Mouse (Mus musculus) lung, embryonic 15.5 days (tissue): ENCODE measurements around the gene Cpb2. TPM values are rescaled to one million over a fixed set of nuclear protein-coding genes. Genes with fewer than 3 reads are reported as not detected.

ENCODE experiments used
- ATAC-seq: fragments of 200-750 bp; cut with Nextera tagmentation; 2 replicates; pipeline ENCODE4 v1.8.0; 2017; ENCODE audit warnings: moderate number of reproducible peaks, borderline replicate concordance; ENCODE audit not compliant: low FRiP score, low TSS enrichment; ENCODE audit errors: extremely low read depth
- H3K27ac ChIP-seq: fragments of 300-500 bp; sonication (generic); 2 replicates; pipeline ENCODE4 v1.5.1; 2015; ENCODE audit warnings: moderate library complexity, mild to moderate bottlenecking, inconsistent platforms
- H3K27me3 ChIP-seq: fragments of 300-500 bp; sonication (generic); 2 replicates; pipeline ENCODE4 v1.6.1; 2015; ENCODE audit warnings: inconsistent platforms
- H3K36me3 ChIP-seq: fragments of 300-500 bp; sonication (generic); 2 replicates; pipeline ENCODE4 v1.6.1; 2015; ENCODE audit warnings: inconsistent platforms
- H3K4me1 ChIP-seq: fragments of 300-500 bp; sonication (generic); 2 replicates; pipeline ENCODE4 v1.6.1; 2015; ENCODE audit warnings: inconsistent platforms
- H3K4me2 ChIP-seq: fragments of 300-500 bp; sonication (generic); 2 replicates; pipeline ENCODE4 v1.6.1; 2015; ENCODE audit warnings: inconsistent platforms, mild to moderate bottlenecking, moderate library complexity
- H3K4me3 ChIP-seq: fragments of 300-500 bp; sonication (generic); 2 replicates; pipeline ENCODE4 v1.5.1; 2015; ENCODE audit warnings: mild to moderate bottlenecking, inconsistent platforms
- H3K9ac ChIP-seq: fragments of 300-500 bp; sonication (generic); 2 replicates; pipeline ENCODE4 v1.6.1; 2015; ENCODE audit warnings: inconsistent platforms
- H3K9me3 ChIP-seq: fragments of 300-500 bp; sonication (generic); 2 replicates; pipeline ENCODE4 v1.6.1; 2016; ENCODE audit warnings: inconsistent platforms
- WGBS: fragments of 180-500 bp; shearing (Covaris S2); methylation state at CpG from one replicate; pipeline ENCODE4 v1.1.7; 2015; 5-methylcytosine and 5-hydroxymethylcytosine counted together
- polyA plus RNA-seq: library from polyadenylated mRNA; unstranded; fragments of >200 nt; fragmentation: Nextera tagmentation; extraction: Ambion mirVana; gene quantifications from 2 replicates; pipeline ENCODE4 v1.2.1, GENCODE M21; 2015

Gene Cpb2
- polyA plus RNA-seq = 0.49 TPM in 1 of 2 replicates, not detected in the other

DNA sequence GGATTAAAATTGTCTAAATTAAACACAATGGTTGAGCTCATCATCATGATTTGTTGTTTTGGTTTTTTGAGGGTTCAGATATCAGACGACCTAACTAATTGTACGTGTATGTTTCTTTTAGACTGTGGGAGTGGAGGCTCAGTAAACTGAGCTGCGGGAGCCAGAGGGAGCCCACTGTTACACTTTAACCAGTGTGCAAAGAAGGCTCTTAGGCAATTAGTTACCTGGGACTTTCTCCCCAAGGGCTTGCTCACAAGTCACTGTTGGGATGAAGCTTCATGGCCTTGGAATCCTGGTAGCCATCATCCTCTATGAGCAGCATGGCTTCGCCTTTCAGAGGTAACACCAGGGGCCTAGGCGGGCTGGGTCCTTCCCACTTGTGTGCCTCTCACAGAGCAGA lies at the start of gene Cpb2:
Gene Cpb2, plus strand, starts transcription at position 201 of the 400 bp plus-strand sequence.
- Histone ChIP-seq H3K4me1 (no peaks in the 10 kb centered on the region), H3K9me3 (no peaks in the 10 kb centered on the region), H3K4me3 (no peak within 1 kb of the TSS), H3K9ac (no peak within 1 kb of the TSS), H3K36me3 (no peaks in the 10 kb centered on the region), H3K4me2 (no peak within 1 kb of the TSS), H3K27me3 (no peaks in the 10 kb centered on the region), H3K27ac (no peak within 1 kb of the TSS)
- WGBS = 67% methylated on average over 5 of the region's 5 CpGs
- ATAC-seq = no peak

DNA sequence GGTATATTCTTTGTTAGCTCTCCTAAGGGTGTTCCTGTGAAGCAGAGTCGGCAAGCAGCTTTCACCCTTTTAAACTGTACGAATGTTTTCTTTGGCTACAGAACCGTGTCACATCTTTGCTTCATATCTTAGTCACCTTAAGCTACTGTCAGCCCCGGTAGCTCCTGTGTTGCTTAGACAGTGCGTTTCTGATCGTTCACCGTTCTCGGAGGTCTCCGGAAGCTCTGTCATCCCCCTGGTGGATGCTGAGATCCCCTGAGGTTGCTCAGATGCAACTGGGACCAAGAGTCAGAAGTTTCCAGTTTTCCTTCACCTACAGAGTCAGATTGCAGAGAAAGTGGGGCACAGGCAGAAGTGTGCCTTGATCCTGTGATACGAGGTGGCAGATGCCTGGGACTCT lies 49.7 kb upstream of the Cpb2 start:
- no peaks in the 10 kb centered on the region for H3K27me3 ChIP-seq
- no peak overlapping the region for H3K4me2 ChIP-seq
- no peaks in the 10 kb centered on the region for H3K4me1 ChIP-seq
- no peak overlapping the region for H3K27ac ChIP-seq
- no peak overlapping the region for H3K4me3 ChIP-seq
- H3K9ac ChIP-seq = no peak overlapping the region
- no peaks in the 10 kb centered on the region for H3K9me3 ChIP-seq
- no peaks in the 10 kb centered on the region for H3K36me3 ChIP-seq
- 60% methylated on average over 10 of the region's 10 CpGs for WGBS
- no peak for ATAC-seq

DNA sequence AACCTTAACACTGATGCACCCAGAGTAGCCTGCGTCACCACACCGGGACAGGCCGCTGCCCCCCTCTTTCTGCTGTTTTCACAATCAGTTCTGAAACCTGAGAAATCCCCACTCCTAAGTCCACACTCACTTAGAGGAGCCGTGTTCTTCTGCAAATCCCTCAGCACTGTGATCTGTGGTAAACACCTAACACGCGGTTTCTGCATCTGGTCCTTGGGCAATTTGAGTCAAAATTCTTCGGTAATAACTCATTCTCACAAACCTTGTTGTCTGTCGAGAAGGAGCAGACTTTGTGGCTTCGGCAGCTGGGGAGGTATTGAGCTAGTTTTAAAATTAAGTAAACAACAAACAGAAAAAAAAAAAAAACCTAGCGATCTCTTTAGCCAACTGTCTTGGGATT lies 49.2 kb upstream of the Cpb2 start:
- Histone ChIP-seq H3K9me3 (no peaks in the 10 kb centered on the region), H3K4me3 (no peak overlapping the region), H3K4me2 (no peak overlapping the region), H3K27ac (no peak overlapping the region), H3K27me3 (no peaks in the 10 kb centered on the region), H3K4me1 (no peaks in the 10 kb centered on the region), H3K36me3 (no peaks in the 10 kb centered on the region), H3K9ac (no peak overlapping the region)
- no peak for ATAC-seq
- WGBS = 60% methylated on average over 10 of the region's 10 CpGs

GRCm38 (mm10) chr14:75195530-75195929 lies 46.6 kb upstream of the Cpb2 start:
- H3K4me3 ChIP-seq = no peak overlapping the region
- no peaks in the 10 kb centered on the region for H3K9me3 ChIP-seq
- no peak overlapping the region for H3K4me2 ChIP-seq
- peaks cover 8% of the 10 kb centered on the region; the same call in 1 of the 2 replicates for H3K36me3 ChIP-seq
- H3K27ac ChIP-seq = no peak overlapping the region
- no peak overlapping the region for H3K9ac ChIP-seq
- H3K4me1 ChIP-seq = no peaks in the 10 kb centered on the region
- no peaks in the 10 kb centered on the region for H3K27me3 ChIP-seq
- no peak for ATAC-seq
- 91% methylated on average over 5 of the region's 5 CpGs for WGBS

- Histone ChIP-seq H3K9me3 (no peaks in the 10 kb centered on the region), H3K36me3 (peaks cover 8% of the 10 kb centered on the region; the same call in 1 of the 2 replicates), H3K9ac (no peak overlapping the region), H3K27ac (no peak overlapping the region), H3K27me3 (no peaks in the 10 kb centered on the region), H3K4me1 (no peaks in the 10 kb centered on the region), H3K4me2 (no peak overlapping the region), H3K4me3 (no peak overlapping the region)
- 40% methylated on average over 5 of the region's 5 CpGs for WGBS
- ATAC-seq = no peak
Observed at GRCm38 (mm10) chr14:75197027-75197426, 45.1 kb upstream of the Cpb2 start.

DNA sequence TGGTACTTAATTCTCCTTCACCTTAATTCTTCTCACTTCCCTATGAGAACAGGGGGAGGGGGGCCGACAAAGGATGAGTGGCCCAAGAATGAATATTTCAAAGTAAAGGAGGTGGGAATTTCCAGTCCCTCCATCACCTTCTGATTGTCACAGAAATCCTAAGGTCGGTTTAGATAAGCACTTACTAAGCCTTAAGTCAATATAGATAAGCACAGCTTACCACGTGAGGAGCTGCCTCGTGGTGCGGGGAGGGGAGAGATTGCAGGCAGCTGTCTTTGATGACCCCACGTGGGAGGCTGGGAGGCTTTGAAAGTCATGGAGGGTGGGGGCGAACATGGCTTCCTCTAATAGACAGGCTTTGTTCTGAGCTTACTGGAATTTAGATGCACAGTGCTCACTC lies 44.4 kb upstream of the Cpb2 start:
- no peak for ATAC-seq
- Histone ChIP-seq H3K9me3 (no peaks in the 10 kb centered on the region), H3K4me2 (no peak overlapping the region), H3K4me3 (no peak overlapping the region), H3K9ac (no peak overlapping the region), H3K27ac (no peak overlapping the region), H3K4me1 (no peaks in the 10 kb centered on the region), H3K27me3 (no peaks in the 10 kb centered on the region), H3K36me3 (peaks cover 8% of the 10 kb centered on the region; the same call in 1 of the 2 replicates)
- WGBS = 19% methylated on average over 7 of the region's 7 CpGs

GRCm38 (mm10) chr14:75205363-75206051 lies 36.6 kb upstream of the Cpb2 start:
- ATAC-seq = no peak
- WGBS = 78% methylated on average over 6 of the region's 6 CpGs
- Histone ChIP-seq H3K4me2 (no peak overlapping the region), H3K36me3 (no peaks in the 10 kb centered on the region), H3K27ac (no peak overlapping the region), H3K27me3 (no peaks in the 10 kb centered on the region), H3K9me3 (no peaks in the 10 kb centered on the region), H3K9ac (no peak overlapping the region), H3K4me1 (no peaks in the 10 kb centered on the region), H3K4me3 (no peak overlapping the region)

DNA sequence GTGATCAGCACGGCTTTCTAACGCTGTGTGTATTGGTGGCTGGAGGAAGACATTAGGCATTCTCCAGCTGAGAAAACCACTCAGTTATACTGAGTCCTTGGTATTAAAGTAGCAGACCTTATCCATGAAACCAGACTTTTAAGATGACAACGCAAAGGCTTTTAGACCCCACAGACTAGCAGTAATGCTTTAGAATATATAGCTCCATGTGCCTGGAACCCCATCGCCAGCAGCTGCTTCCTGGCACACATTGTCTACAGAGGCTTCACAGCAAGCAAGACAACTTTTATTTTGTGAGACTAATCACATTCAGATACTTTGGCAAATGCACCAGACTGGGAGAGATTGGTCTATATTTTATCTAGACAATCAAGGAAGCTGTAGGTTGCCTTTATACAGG lies 35.8 kb upstream of the Cpb2 start:
- H3K9me3 ChIP-seq = no peaks in the 10 kb centered on the region
- H3K9ac ChIP-seq = no peak overlapping the region
- H3K4me3 ChIP-seq = no peak overlapping the region
- H3K27me3 ChIP-seq = no peaks in the 10 kb centered on the region
- ATAC-seq = no peak
- WGBS = 87% methylated on average over 4 of the region's 4 CpGs
- H3K4me1 ChIP-seq = no peaks in the 10 kb centered on the region
- H3K27ac ChIP-seq = no peak overlapping the region
- H3K36me3 ChIP-seq = no peaks in the 10 kb centered on the region
- no peak overlapping the region for H3K4me2 ChIP-seq

GRCm38 (mm10) chr14:75208572-75209151 lies 33.4 kb upstream of the Cpb2 start:
- H3K4me1 ChIP-seq = no peaks in the 10 kb centered on the region
- H3K9ac ChIP-seq = no peak overlapping the region
- ATAC-seq = no peak
- no peaks in the 10 kb centered on the region for H3K9me3 ChIP-seq
- no peak overlapping the region for H3K27ac ChIP-seq
- no peak overlapping the region for H3K4me3 ChIP-seq
- H3K4me2 ChIP-seq = no peak overlapping the region
- WGBS = 68% methylated on average over 6 of the region's 6 CpGs
- H3K27me3 ChIP-seq = no peaks in the 10 kb centered on the region
- H3K36me3 ChIP-seq = no peaks in the 10 kb centered on the region

GRCm38 (mm10) chr14:75213752-75214151 lies 28.3 kb upstream of the Cpb2 start:
- no peaks in the 10 kb centered on the region for H3K4me1 ChIP-seq
- no peaks in the 10 kb centered on the region for H3K9me3 ChIP-seq
- 73% methylated on average over 11 of the region's 11 CpGs for WGBS
- H3K9ac ChIP-seq = no peak overlapping the region
- no peaks in the 10 kb centered on the region for H3K27me3 ChIP-seq
- H3K4me2 ChIP-seq = no peak overlapping the region
- H3K4me3 ChIP-seq = no peak overlapping the region
- no peak for ATAC-seq
- H3K27ac ChIP-seq = no peak overlapping the region
- H3K36me3 ChIP-seq = peaks cover 4% of the 10 kb centered on the region; the same call in 1 of the 2 replicates

GRCm38 (mm10) chr14:75218843-75219242 lies 23.2 kb upstream of the Cpb2 start:
- Histone ChIP-seq H3K9me3 (no peaks in the 10 kb centered on the region), H3K27ac (no peak overlapping the region), H3K27me3 (no peaks in the 10 kb centered on the region), H3K36me3 (peaks cover 4% of the 10 kb centered on the region; the same call in 1 of the 2 replicates), H3K4me2 (no peak overlapping the region), H3K4me1 (no peaks in the 10 kb centered on the region), H3K9ac (no peak overlapping the region), H3K4me3 (no peak overlapping the region)
- WGBS = 96% methylated on average over 2 of the region's 2 CpGs
- no peak for ATAC-seq

GRCm38 (mm10) chr14:75219250-75219913 lies 22.7 kb upstream of the Cpb2 start:
- Histone ChIP-seq H3K27ac (no peak overlapping the region), H3K4me1 (no peaks in the 10 kb centered on the region), H3K4me2 (no peak overlapping the region), H3K9ac (no peak overlapping the region), H3K36me3 (peaks cover under 1% of the 10 kb centered on the region; the same call in 1 of the 2 replicates), H3K27me3 (no peaks in the 10 kb centered on the region), H3K9me3 (no peaks in the 10 kb centered on the region), H3K4me3 (no peak overlapping the region)
- ATAC-seq = no peak
- WGBS = 66% methylated on average over 5 of the region's 5 CpGs
